Mouse (Mus musculus): ENCODE measurements around the gene Aak1. TPM values are rescaled to one million over a fixed set of nuclear protein-coding genes. Genes with fewer than 3 reads are reported as not detected.

Gene Aak1
- total and polyA plus RNA-seq, 3 experiments: 2.8 to 21.0 (median 7.1) TPM

DNA sequence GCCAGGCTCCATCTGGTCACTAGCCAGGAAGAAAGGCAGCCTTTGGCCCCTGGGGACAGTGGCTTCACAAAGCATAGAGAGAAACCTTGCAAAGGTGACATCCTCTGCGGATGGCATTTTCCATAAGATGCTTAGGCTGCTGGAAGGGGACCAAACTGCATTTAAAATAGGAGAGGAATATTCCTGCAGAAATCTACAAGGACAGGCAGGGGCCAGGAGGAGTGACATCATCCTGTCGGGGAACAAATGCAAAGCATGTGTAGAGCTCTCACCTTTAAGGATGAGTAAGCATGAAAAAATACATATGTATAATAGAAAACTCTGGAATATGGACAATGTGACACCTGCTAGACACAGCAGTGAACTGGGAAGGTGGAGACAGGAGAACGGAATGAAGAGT lies 48.9 kb upstream of the Aak1 start:
- Histone ChIP-seq H3K27me3 (replicated peaks) (peaks cover 3% of the 10 kb centered on the region), H3K79me2 (replicated peaks; ENCODE audit: control insufficient read depth, extremely low read depth, insufficient read depth, poor library complexity, severe bottlenecking) (no peaks in the 10 kb centered on the region), H3K4me3 (replicated peaks in 1 of 3; ENCODE audit: low read depth in 2 of 3, low read length in 2 of 3, poor library complexity in 1 of 3) (no peak overlapping the region), H3K4me2 (ENCODE audit: insufficient read depth, low read depth, poor library complexity, severe bottlenecking) (no peak overlapping the region), H3K9me3 (replicated peaks; ENCODE audit: low read length) (no peaks in the 10 kb centered on the region), H3K27ac (ENCODE audit: insufficient read depth, low read depth) (no peak overlapping the region), H3K36me3 (replicated peaks in 1 of 2; ENCODE audit: control insufficient read depth in 1 of 2, insufficient read depth in 1 of 2, low read length in 1 of 2) (no peaks in the 10 kb centered on the region), H3K4me1 (ENCODE audit: control insufficient read depth in 1 of 2, insufficient read depth in 2 of 2) (peaks cover 0 to 11% of the 10 kb centered on the region in 2 experiments; a peak in 1 of 4 replicates), H3K9ac (ENCODE audit: insufficient read depth, low read depth) (no peak overlapping the region)
- no peak for TF ChIP-seq GABPA (IDR thresholded peaks at IDR 0.05; ENCODE audit: insufficient replicate concordance, low read depth, low read length)
- no peak for TF ChIP-seq RAD21 (IDR thresholded peaks at IDR 0.05; ENCODE audit: low read depth, low read length)
- TF ChIP-seq KAT2A (IDR thresholded peaks at IDR 0.05; ENCODE audit: insufficient replicate concordance, low read length): no peak
- no peak for TF ChIP-seq SMC3 (IDR thresholded peaks at IDR 0.05; ENCODE audit: low read depth, low read length)
- TF ChIP-seq UBTF (IDR thresholded peaks at IDR 0.05; ENCODE audit: low read depth, low read length): no peak
- no peak for TF ChIP-seq MAFK (IDR thresholded peaks at IDR 0.05; ENCODE audit: insufficient replicate concordance, low read length)
- no peak for TF ChIP-seq CHD2 (IDR thresholded peaks at IDR 0.05; ENCODE audit: low read length)
- TF ChIP-seq RCOR1 (conservative IDR thresholded peaks at IDR 0.05; ENCODE audit: low read depth, low read length): no peak
- TF ChIP-seq MAX (IDR thresholded peaks at IDR 0.05; ENCODE audit: low read length): no peak
- TF ChIP-seq NRF1 (IDR thresholded peaks at IDR 0.05; ENCODE audit: low read depth, low read length): no peak
- no peak for TF ChIP-seq E2F4 (IDR thresholded peaks at IDR 0.05; ENCODE audit: insufficient replicate concordance, low read depth, low read length)
- no peak for TF ChIP-seq TBP (conservative IDR thresholded peaks at IDR 0.05; ENCODE audit: low read depth, low read length)
- TF ChIP-seq ZKSCAN1 (IDR thresholded peaks at IDR 0.05; ENCODE audit: borderline replicate concordance, low read depth, low read length): no peak
- no peak for TF ChIP-seq MAZ (IDR thresholded peaks at IDR 0.05; ENCODE audit: low read depth, low read length)
- in situ Hi-C loops (cut with MboI; ENCODE audit: low pct_ligation_motif_present, low pct_unique_long_range_greater_than_20kb, low sequenced_read_pairs) (no loop called here), dilution Hi-C loops (cut with MboI; ENCODE audit: extremely low pct_ligation_motif_present, extremely low pct_unique_long_range_greater_than_20kb, low sequenced_read_pairs) (no loop called here)
- no peak for DNase-seq (ENCODE audit: extremely low read depth)

DNA sequence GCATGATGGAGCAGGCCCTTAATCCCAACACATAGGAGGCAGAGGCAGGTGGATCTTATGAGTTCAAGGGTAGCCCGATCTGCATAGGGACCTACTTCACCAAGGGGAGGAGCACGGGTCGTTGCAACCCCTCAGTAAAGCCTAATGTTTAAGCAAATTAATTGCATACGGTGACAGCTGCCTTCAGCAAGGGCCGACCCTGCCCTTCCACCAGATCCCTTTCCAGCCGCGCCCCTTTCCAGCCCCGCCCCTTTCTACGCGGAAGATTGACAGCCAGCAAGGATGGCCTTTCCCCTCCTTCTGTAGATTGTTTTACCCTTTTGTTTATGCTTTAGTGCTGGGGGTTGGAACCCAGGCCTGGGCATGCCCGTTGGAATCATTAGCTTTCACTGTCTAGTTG lies 47.9 kb upstream of the Aak1 start:
- DNase-seq (ENCODE audit: extremely low read depth): no peak
- no peaks in the 10 kb centered on the region for H3K9me3 ChIP-seq (replicated peaks; ENCODE audit: low read length)
- peaks cover 0 to 15% of the 10 kb centered on the region in 2 experiments; a peak in 1 of 4 replicates for H3K4me1 ChIP-seq (ENCODE audit: control insufficient read depth in 1 of 2, insufficient read depth in 2 of 2)
- no peaks in the 10 kb centered on the region for H3K36me3 ChIP-seq (replicated peaks in 1 of 2; ENCODE audit: control insufficient read depth in 1 of 2, insufficient read depth in 1 of 2, low read length in 1 of 2)
- dilution Hi-C loops (cut with MboI; ENCODE audit: extremely low pct_ligation_motif_present, extremely low pct_unique_long_range_greater_than_20kb, low sequenced_read_pairs): no loop called here
- H3K27me3 ChIP-seq (replicated peaks): peaks cover 1% of the 10 kb centered on the region
- no peaks in the 10 kb centered on the region for H3K79me2 ChIP-seq (replicated peaks; ENCODE audit: control insufficient read depth, extremely low read depth, insufficient read depth, poor library complexity, severe bottlenecking)
- H3K4me3 ChIP-seq (replicated peaks in 1 of 3; ENCODE audit: low read depth in 2 of 3, low read length in 2 of 3, poor library complexity in 1 of 3): no peak overlapping the region
- TF ChIP-seq RCOR1 (conservative IDR thresholded peaks at IDR 0.05; ENCODE audit: low read depth, low read length) (no peak), USF1 (IDR thresholded peaks at IDR 0.05; ENCODE audit: low read depth, low read length) (no peak), ZKSCAN1 (IDR thresholded peaks at IDR 0.05; ENCODE audit: borderline replicate concordance, low read depth, low read length) (no peak), MAX (IDR thresholded peaks at IDR 0.05; ENCODE audit: low read length) (no peak), KAT2A (IDR thresholded peaks at IDR 0.05; ENCODE audit: insufficient replicate concordance, low read length) (no peak), CTCF (conservative IDR thresholded peaks at IDR 0.05 in 1 of 2, IDR thresholded peaks at IDR 0.05 in 1 of 2; ENCODE audit: low read depth in 2 of 2, low read length in 2 of 2) (no peak), ZNF384 (IDR thresholded peaks at IDR 0.05; ENCODE audit: low read depth, low read length) (no peak), GABPA (IDR thresholded peaks at IDR 0.05; ENCODE audit: insufficient replicate concordance, low read depth, low read length) (no peak), ETS1 (conservative IDR thresholded peaks at IDR 0.05; ENCODE audit: low read depth, low read length) (no peak), BHLHE40 (IDR thresholded peaks at IDR 0.05; ENCODE audit: low read depth, low read length) (no peak)
- H3K9ac ChIP-seq (ENCODE audit: insufficient read depth, low read depth): no peak overlapping the region
- no peak overlapping the region for H3K27ac ChIP-seq (ENCODE audit: insufficient read depth, low read depth)
- in situ Hi-C loops (cut with MboI; ENCODE audit: low pct_ligation_motif_present, low pct_unique_long_range_greater_than_20kb, low sequenced_read_pairs): no loop called here
- H3K4me2 ChIP-seq (ENCODE audit: insufficient read depth, low read depth, poor library complexity, severe bottlenecking): no peak overlapping the region
